Mouse (Mus musculus) bone marrow macrophage, adult 2 months (primary cell): ENCODE results near the gene Vwf.

ENCODE experiments used
- CTCF ChIP-seq: IDR thresholded peaks from 2 replicates; pipeline ENCODE4 v1.5.1; 2012; ENCODE audit warnings: low read depth, mild to moderate bottlenecking, low read length, moderate library complexity
- POLR2A ChIP-seq: IDR thresholded peaks from 2 replicates; pipeline ENCODE4 v1.6.1; 2012; ENCODE audit warnings: mild to moderate bottlenecking, low read depth, low read length, borderline replicate concordance

GRCm38 (mm10) chr6:125509783-125510182, 36.8 kb upstream of the Vwf start:
- TF ChIP-seq POLR2A (no peak), CTCF (no peak)
